Mouse (Mus musculus): Measurements from ENCODE around the gene Olfr705. TPM values are rescaled to one million over a fixed set of nuclear protein-coding genes. Genes with fewer than 3 reads are reported as not detected.

The Olfr705 gene
- polyA plus RNA-seq, 1 experiment from 2014 or later: not detected

Other genes with a start within 250 kb of the Olfr705 start
- not detected in 2 replicates for gene Olfr693, start 196.3 kb downstream of the Olfr705 start, polyA plus RNA-seq (2014; fragmentation: Nextera tagmentation; extraction: Ambion mirVana)
- gene Olfr694, start 185.1 kb downstream of the Olfr705 start, polyA plus RNA-seq (2014; fragmentation: Nextera tagmentation; extraction: Ambion mirVana): not detected in 2 replicates
- not detected in 2 replicates for gene Olfr695, start 160.5 kb downstream of the Olfr705 start, polyA plus RNA-seq (2014; fragmentation: Nextera tagmentation; extraction: Ambion mirVana)
- not detected in 2 replicates for gene Olfr697, start 134.4 kb downstream of the Olfr705 start, polyA plus RNA-seq (2014; fragmentation: Nextera tagmentation; extraction: Ambion mirVana)
- gene Olfr698, start 121.5 kb downstream of the Olfr705 start, polyA plus RNA-seq (2014; fragmentation: Nextera tagmentation; extraction: Ambion mirVana): not detected in 2 replicates
- not detected in 2 replicates for gene Olfr699, start 83.7 kb downstream of the Olfr705 start, polyA plus RNA-seq (2014; fragmentation: Nextera tagmentation; extraction: Ambion mirVana)
- not detected in 2 replicates for gene Olfr700, start 68.1 kb downstream of the Olfr705 start, polyA plus RNA-seq (2014; fragmentation: Nextera tagmentation; extraction: Ambion mirVana)
- not detected in 2 replicates for gene Olfr701, start 62.8 kb downstream of the Olfr705 start, polyA plus RNA-seq (2014; fragmentation: Nextera tagmentation; extraction: Ambion mirVana)
- gene Olfr702, start 43.0 kb downstream of the Olfr705 start, polyA plus RNA-seq (2014; fragmentation: Nextera tagmentation; extraction: Ambion mirVana): not detected in 2 replicates
- gene Olfr703, start 33.5 kb downstream of the Olfr705 start, polyA plus RNA-seq (2014; fragmentation: Nextera tagmentation; extraction: Ambion mirVana): not detected in 2 replicates
- gene Olfr704, start 13.7 kb downstream of the Olfr705 start, polyA plus RNA-seq (2014; fragmentation: Nextera tagmentation; extraction: Ambion mirVana): not detected in 2 replicates
- gene Olfr706, start 11.3 kb upstream of the Olfr705 start, polyA plus RNA-seq (2014; fragmentation: Nextera tagmentation; extraction: Ambion mirVana): not detected in 2 replicates
- not detected in 2 replicates for gene Olfr707, start 24.4 kb upstream of the Olfr705 start, polyA plus RNA-seq (2014; fragmentation: Nextera tagmentation; extraction: Ambion mirVana)
- gene Olfr1532-ps1, start 31.1 kb upstream of the Olfr705 start, polyA plus RNA-seq (2014; fragmentation: Nextera tagmentation; extraction: Ambion mirVana): not detected in 2 replicates
- gene Olfr709-ps1, start 55.3 kb upstream of the Olfr705 start, polyA plus RNA-seq (2014; fragmentation: Nextera tagmentation; extraction: Ambion mirVana): not detected in 2 replicates
- not detected in 2 replicates for gene Olfr710, start 71.4 kb upstream of the Olfr705 start, polyA plus RNA-seq (2014; fragmentation: Nextera tagmentation; extraction: Ambion mirVana)
- not detected in 2 replicates for gene Olfr6, start 87.0 kb upstream of the Olfr705 start, polyA plus RNA-seq (2014; fragmentation: Nextera tagmentation; extraction: Ambion mirVana)
- not detected in 2 replicates for gene Olfr711, start 98.6 kb upstream of the Olfr705 start, polyA plus RNA-seq (2014; fragmentation: Nextera tagmentation; extraction: Ambion mirVana)
- gene Olfr2, start 129.2 kb upstream of the Olfr705 start, polyA plus RNA-seq (2014; fragmentation: Nextera tagmentation; extraction: Ambion mirVana): not detected in 2 replicates
- gene Olfr713, start 154.3 kb upstream of the Olfr705 start, polyA plus RNA-seq (2014; fragmentation: Nextera tagmentation; extraction: Ambion mirVana): not detected in 2 replicates
- not detected in 2 replicates for gene Olfr714, start 194.1 kb upstream of the Olfr705 start, polyA plus RNA-seq (2014; fragmentation: Nextera tagmentation; extraction: Ambion mirVana)
- gene Olfr17, start 216.3 kb upstream of the Olfr705 start, polyA plus RNA-seq (2014; fragmentation: Nextera tagmentation; extraction: Ambion mirVana): not detected in 2 replicates
- gene Olfr715b, start 233.5 kb upstream of the Olfr705 start, polyA plus RNA-seq (2014; fragmentation: Nextera tagmentation; extraction: Ambion mirVana): not detected in 2 replicates

Measured in embryonic facial prominence, embryonic 11.5 days (tissue).